Mouse (Mus musculus): ENCODE data around the gene Fhdc1. TPM values are rescaled to one million over a fixed set of nuclear protein-coding genes. Genes with fewer than 3 reads are reported as not detected.

Fhdc1 gene
- total and polyA plus RNA-seq, 2 experiments, result 0.09 to 0.18 TPM

DNA sequence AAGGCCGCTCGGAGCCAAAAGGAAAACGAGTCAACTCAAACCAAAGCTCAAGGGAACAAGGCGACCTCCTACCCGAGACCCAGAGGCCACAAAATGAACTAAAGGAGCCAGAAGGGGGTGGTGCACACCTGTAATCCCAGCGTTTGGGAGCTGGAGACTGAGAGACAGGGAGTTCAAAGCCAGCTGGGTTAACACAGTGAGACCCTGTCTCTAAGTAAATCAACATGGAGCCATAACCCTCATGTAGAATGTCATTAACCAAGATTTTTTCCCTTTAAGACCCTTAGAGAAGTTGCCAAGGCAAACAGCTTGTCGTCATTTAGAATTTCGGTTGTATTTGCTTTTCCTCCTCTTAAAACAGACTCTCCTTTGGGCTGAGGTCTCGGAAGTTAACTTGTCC is 31.2 kb downstream of the Fhdc1 start:
- Histone ChIP-seq H3K27me3 (ENCODE audit: control insufficient read depth, insufficient read depth, low read length) (no peaks in the 10 kb centered on the region), H3K4me1 (ENCODE audit: control insufficient read depth, insufficient read depth, low read length) (no peaks in the 10 kb centered on the region), H3K9ac (ENCODE audit: low read depth, low read length) (no peak overlapping the region), H3K36me3 (ENCODE audit: control insufficient read depth, insufficient read depth, low read length) (no peaks in the 10 kb centered on the region), H3K4me3 (ENCODE audit: insufficient read depth, low read depth, low read length) (no peak overlapping the region), H3K27ac (replicated peaks; ENCODE audit: insufficient read depth, low read depth, low read length) (no peak overlapping the region), H3K79me2 (ENCODE audit: control insufficient read depth, insufficient read depth, low read length) (no peaks in the 10 kb centered on the region)
- no peak for DNase-seq (ENCODE audit: extremely low read depth, low read depth, low spot score)
- TF ChIP-seq CTCF (IDR thresholded peaks at IDR 0.05; ENCODE audit: low read depth, low read length) (no peak), POLR2A (IDR thresholded peaks at IDR 0.05; ENCODE audit: extremely low read depth, insufficient read depth, low read length) (no peak)
- WGBS, result 80% methylated on average over 9 of the region's 9 CpGs

DNA sequence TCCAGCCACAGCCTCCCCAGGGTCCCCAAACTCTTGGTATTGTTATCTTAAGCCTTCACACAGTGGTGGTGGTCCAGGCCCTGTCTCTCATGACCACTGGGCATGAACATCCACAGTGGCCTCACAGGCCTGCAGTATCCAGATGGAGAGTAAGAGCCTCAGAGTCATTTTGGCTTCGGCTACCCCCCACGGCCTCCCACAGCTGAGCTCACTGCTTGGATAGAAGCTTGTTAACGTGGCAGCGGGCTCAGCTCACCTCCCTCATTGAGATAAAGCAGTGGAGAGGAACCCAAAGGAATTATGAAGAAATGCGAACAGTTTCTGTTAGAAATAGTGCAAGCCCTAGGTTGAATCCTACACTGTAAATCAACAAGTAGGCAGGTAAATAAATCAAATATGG is 32.4 kb downstream of the Fhdc1 start:
- H3K36me3 ChIP-seq (ENCODE audit: control insufficient read depth, insufficient read depth, low read length), result no peaks in the 10 kb centered on the region
- no peak overlapping the region for H3K4me3 ChIP-seq (ENCODE audit: insufficient read depth, low read depth, low read length)
- H3K79me2 ChIP-seq (ENCODE audit: control insufficient read depth, insufficient read depth, low read length), result no peaks in the 10 kb centered on the region
- DNase-seq (ENCODE audit: extremely low read depth, low read depth, low spot score), result no peak
- H3K9ac ChIP-seq (ENCODE audit: low read depth, low read length), result no peak overlapping the region
- no peak for TF ChIP-seq POLR2A (IDR thresholded peaks at IDR 0.05; ENCODE audit: extremely low read depth, insufficient read depth, low read length)
- TF ChIP-seq CTCF (IDR thresholded peaks at IDR 0.05; ENCODE audit: low read depth, low read length), result no peak
- WGBS, result 98% methylated on average over 5 of the region's 5 CpGs
- no peaks in the 10 kb centered on the region for H3K27me3 ChIP-seq (ENCODE audit: control insufficient read depth, insufficient read depth, low read length)
- no peaks in the 10 kb centered on the region for H3K4me1 ChIP-seq (ENCODE audit: control insufficient read depth, insufficient read depth, low read length)
- no peak overlapping the region for H3K27ac ChIP-seq (replicated peaks; ENCODE audit: insufficient read depth, low read depth, low read length)

DNA sequence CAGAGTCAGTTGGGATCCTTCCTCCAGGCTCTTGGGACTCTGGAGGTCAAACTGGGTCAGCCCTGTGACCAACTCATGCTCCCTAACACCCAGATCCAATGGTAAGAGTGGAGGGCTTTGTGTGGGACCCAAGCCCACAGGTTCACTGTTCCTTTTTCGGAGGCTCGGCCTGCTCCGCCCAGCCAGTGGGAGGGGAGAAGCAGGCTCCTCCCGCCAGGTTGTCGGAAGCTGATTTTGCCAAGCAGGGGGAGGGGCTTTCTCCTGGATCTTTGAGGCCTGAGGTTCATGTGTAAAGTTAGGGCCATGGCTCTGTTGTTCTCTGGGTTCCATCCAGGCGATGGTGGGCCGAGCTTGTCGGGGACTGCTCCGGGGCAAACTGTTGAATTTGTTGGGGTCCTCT is 34.4 kb downstream of the Fhdc1 start:
- Histone ChIP-seq H3K4me3 (ENCODE audit: insufficient read depth, low read depth, low read length) (no peak overlapping the region), H3K27me3 (ENCODE audit: control insufficient read depth, insufficient read depth, low read length) (no peaks in the 10 kb centered on the region), H3K9ac (ENCODE audit: low read depth, low read length) (no peak overlapping the region), H3K79me2 (ENCODE audit: control insufficient read depth, insufficient read depth, low read length) (no peaks in the 10 kb centered on the region), H3K27ac (replicated peaks; ENCODE audit: insufficient read depth, low read depth, low read length) (no peak overlapping the region), H3K4me1 (ENCODE audit: control insufficient read depth, insufficient read depth, low read length) (no peaks in the 10 kb centered on the region), H3K36me3 (ENCODE audit: control insufficient read depth, insufficient read depth, low read length) (no peaks in the 10 kb centered on the region)
- TF ChIP-seq CTCF (IDR thresholded peaks at IDR 0.05; ENCODE audit: low read depth, low read length), result no peak
- TF ChIP-seq POLR2A (IDR thresholded peaks at IDR 0.05; ENCODE audit: extremely low read depth, insufficient read depth, low read length), result no peak
- no peak for DNase-seq (ENCODE audit: extremely low read depth, low read depth, low spot score)
- 61% methylated on average over 9 of the region's 9 CpGs for WGBS

DNA sequence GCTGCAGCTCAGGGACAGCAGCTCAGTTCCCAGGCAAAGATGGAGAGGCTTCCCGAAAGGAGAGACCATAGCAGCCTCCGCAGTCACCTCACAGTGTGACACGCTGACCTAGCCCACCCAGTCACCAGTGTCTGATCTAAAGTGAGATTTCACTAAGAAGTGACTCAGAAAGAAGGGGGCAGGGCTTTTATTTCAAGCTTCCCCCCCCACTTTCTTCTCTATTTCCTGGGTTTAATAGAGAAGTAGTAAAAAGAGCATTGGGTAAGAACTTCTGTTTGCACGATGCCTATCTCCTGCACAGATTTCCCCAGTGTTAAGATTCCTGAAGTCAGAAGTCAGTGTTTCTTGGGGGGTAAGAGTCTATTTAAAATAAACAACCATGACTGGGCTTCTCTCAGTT is 37.3 kb downstream of the Fhdc1 start:
- Histone ChIP-seq H3K4me3 (ENCODE audit: insufficient read depth, low read depth, low read length) (no peak overlapping the region), H3K27ac (replicated peaks; ENCODE audit: insufficient read depth, low read depth, low read length) (no peak overlapping the region), H3K27me3 (ENCODE audit: control insufficient read depth, insufficient read depth, low read length) (no peaks in the 10 kb centered on the region), H3K9ac (ENCODE audit: low read depth, low read length) (no peak overlapping the region), H3K4me1 (ENCODE audit: control insufficient read depth, insufficient read depth, low read length) (no peaks in the 10 kb centered on the region), H3K79me2 (ENCODE audit: control insufficient read depth, insufficient read depth, low read length) (no peaks in the 10 kb centered on the region), H3K36me3 (ENCODE audit: control insufficient read depth, insufficient read depth, low read length) (no peaks in the 10 kb centered on the region)
- WGBS, result 87% methylated on average over 4 of the region's 4 CpGs
- DNase-seq (ENCODE audit: extremely low read depth, low read depth, low spot score), result no peak
- TF ChIP-seq POLR2A (IDR thresholded peaks at IDR 0.05; ENCODE audit: extremely low read depth, insufficient read depth, low read length) (no peak), CTCF (IDR thresholded peaks at IDR 0.05; ENCODE audit: low read depth, low read length) (no peak)

DNA sequence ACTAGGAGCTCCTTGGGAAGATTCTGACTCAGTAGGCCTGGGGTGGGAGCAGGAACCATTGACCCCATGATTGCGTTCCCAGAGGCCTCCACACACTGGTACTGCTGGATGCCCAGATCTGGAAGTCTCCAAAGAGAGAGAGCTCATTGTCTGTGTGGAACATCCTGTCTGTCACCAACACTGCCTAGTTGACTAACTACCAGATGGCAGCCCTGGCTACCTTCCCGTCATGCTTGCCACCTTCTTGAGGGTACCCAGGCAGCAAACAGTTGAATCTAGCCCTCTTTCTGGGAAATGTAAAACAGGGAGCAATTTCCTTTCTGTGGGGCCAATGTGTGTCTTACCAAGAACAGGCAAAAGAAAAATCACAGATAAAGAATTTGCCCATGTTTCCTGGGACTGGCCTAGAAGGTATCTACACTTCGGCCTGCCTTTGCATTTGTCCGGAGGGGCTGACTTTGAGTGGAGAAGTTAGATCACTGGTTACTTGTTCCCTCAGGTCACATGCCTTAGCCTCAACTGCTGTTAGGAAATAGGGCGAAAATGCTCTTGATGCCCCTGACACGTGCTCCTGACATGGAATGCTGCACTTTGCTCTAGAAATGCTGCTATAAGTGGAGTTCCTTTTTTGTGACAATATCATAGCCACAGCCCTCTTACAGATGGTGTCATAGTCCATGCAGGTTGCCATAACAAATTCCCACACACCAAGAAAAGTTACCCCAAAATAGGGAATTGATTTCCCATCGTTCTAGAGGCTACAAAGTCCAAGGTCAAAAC is 40.6 kb downstream of the Fhdc1 start:
- 75% methylated on average over 7 of the region's 7 CpGs for WGBS
- H3K4me1 ChIP-seq (ENCODE audit: control insufficient read depth, insufficient read depth, low read length), result no peaks in the 10 kb centered on the region
- no peak overlapping the region for H3K4me3 ChIP-seq (ENCODE audit: insufficient read depth, low read depth, low read length)
- no peak overlapping the region for H3K27ac ChIP-seq (replicated peaks; ENCODE audit: insufficient read depth, low read depth, low read length)
- peak; percentile 15 for DNase-seq (ENCODE audit: extremely low read depth, low read depth, low spot score)
- no peaks in the 10 kb centered on the region for H3K79me2 ChIP-seq (ENCODE audit: control insufficient read depth, insufficient read depth, low read length)
- H3K27me3 ChIP-seq (ENCODE audit: control insufficient read depth, insufficient read depth, low read length), result no peaks in the 10 kb centered on the region
- no peaks in the 10 kb centered on the region for H3K36me3 ChIP-seq (ENCODE audit: control insufficient read depth, insufficient read depth, low read length)
- no peak overlapping the region for H3K9ac ChIP-seq (ENCODE audit: low read depth, low read length)
- no peak for TF ChIP-seq POLR2A (IDR thresholded peaks at IDR 0.05; ENCODE audit: extremely low read depth, insufficient read depth, low read length)
- TF ChIP-seq CTCF (IDR thresholded peaks at IDR 0.05; ENCODE audit: low read depth, low read length), result no peak

DNA sequence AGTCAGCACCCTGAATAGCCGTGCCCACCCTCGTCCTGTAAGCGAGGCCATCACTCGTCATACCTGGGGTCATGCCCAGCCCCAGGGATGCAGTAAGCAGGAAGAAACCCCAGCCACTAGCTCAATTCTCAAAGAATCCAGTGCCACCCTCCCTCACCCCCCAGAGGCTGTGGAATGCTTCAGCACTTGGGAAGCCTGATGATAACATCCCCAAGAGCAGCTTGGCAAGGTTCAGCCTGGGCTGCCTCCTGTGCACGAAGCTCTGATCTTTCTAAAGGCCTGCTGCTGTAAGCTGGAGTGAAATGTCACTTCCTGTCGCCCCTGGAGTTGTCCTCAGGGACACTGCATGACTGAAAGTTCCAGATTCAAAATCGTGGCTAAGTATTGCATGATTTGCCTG is 41.4 kb downstream of the Fhdc1 start:
- Histone ChIP-seq H3K27ac (replicated peaks; ENCODE audit: insufficient read depth, low read depth, low read length) (no peak overlapping the region), H3K9ac (ENCODE audit: low read depth, low read length) (no peak overlapping the region), H3K79me2 (ENCODE audit: control insufficient read depth, insufficient read depth, low read length) (no peaks in the 10 kb centered on the region), H3K4me1 (ENCODE audit: control insufficient read depth, insufficient read depth, low read length) (no peaks in the 10 kb centered on the region), H3K27me3 (ENCODE audit: control insufficient read depth, insufficient read depth, low read length) (no peaks in the 10 kb centered on the region), H3K4me3 (ENCODE audit: insufficient read depth, low read depth, low read length) (no peak overlapping the region), H3K36me3 (ENCODE audit: control insufficient read depth, insufficient read depth, low read length) (no peaks in the 10 kb centered on the region)
- no peak for TF ChIP-seq CTCF (IDR thresholded peaks at IDR 0.05; ENCODE audit: low read depth, low read length)
- no peak for TF ChIP-seq POLR2A (IDR thresholded peaks at IDR 0.05; ENCODE audit: extremely low read depth, insufficient read depth, low read length)
- no peak for DNase-seq (ENCODE audit: extremely low read depth, low read depth, low spot score)
- WGBS, result 82% methylated on average over 7 of the region's 7 CpGs

Measured in liver, adult 2 months (tissue).